In the genomic region with DNA sequence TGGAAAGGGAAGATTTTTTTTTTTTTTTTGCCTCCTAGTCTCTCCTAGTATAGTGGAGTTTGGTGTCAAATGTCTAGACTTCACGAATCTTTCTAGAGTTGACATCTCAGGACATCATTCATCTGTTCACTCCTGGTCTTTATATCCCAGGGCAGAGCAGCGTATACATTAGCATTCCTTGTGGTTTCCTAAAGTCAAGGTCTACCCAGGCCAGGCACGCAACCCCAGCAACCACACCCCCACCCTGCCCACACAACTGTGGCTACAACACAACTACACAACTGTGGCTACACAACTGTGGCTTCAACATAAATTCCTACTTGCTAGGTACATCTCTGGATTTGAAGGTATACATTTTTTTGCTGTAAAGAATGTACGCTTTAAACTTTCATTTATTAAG, we compare ENCODE assay signal across 17 mouse cellular contexts.
A peak's percentile ranks its signal among the peaks of the same experiment; 100 is the strongest.
DNase-seq lines count a peak whose midpoint lies in the region; ATAC-seq and TF ChIP-seq lines count a peak whose summit lies in the region.
"Had no signal": no experiment of that assay in that cellular context is flagged by ENCODE, and none has a peak within 500 bp of the region (broad histone marks: within the 10 kb centered on the region; RNA-seq: fewer than 3 reads in every experiment).

No protein-coding gene starts in this region.

- no peaks in the 10 kb centered on the region for H3K36me3 ChIP-seq in intestine, embryonic 14.5 days (ENCODE audit: control insufficient read depth, insufficient read depth, low read length)
- H3K36me3 ChIP-seq in intestine, embryonic 16.5 days (ENCODE audit: control insufficient read depth, insufficient read depth, low read length), result no peaks in the 10 kb centered on the region
- H3K36me3 ChIP-seq in lung, embryonic 15.5 days, result no peaks in the 10 kb centered on the region
- H3K36me3 ChIP-seq in limb, embryonic 14.5 days (ENCODE audit: control insufficient read depth, insufficient read depth, low read length), result no peaks in the 10 kb centered on the region
- H3K36me3 ChIP-seq in midbrain, embryonic 15.5 days (replicated peaks), result no peaks in the 10 kb centered on the region
- H3K36me3 ChIP-seq: embryonic facial prominence, embryonic 15.5 days; forebrain, embryonic 15.5 days; heart, embryonic 10.5 days had no signal

- no peaks in the 10 kb centered on the region for H3K27me3 ChIP-seq in intestine, embryonic 14.5 days (replicated peaks; ENCODE audit: control insufficient read depth, insufficient read depth, low read length)
- H3K27me3 ChIP-seq in intestine, embryonic 16.5 days (replicated peaks; ENCODE audit: control insufficient read depth, insufficient read depth, low read length), result no peaks in the 10 kb centered on the region
- no peaks in the 10 kb centered on the region for H3K27me3 ChIP-seq in lung, embryonic 15.5 days
- H3K27me3 ChIP-seq in limb, embryonic 14.5 days (ENCODE audit: control insufficient read depth, insufficient read depth, low read length), result no peaks in the 10 kb centered on the region
- H3K27me3 ChIP-seq in midbrain, embryonic 15.5 days (replicated peaks), result no peaks in the 10 kb centered on the region
- H3K27me3 ChIP-seq: embryonic facial prominence, embryonic 15.5 days; forebrain, embryonic 15.5 days had no signal

- WGBS in intestine, embryonic 14.5 days, result 69% methylated on average over 4 of the region's 4 CpGs
- WGBS in intestine, embryonic 16.5 days, result 72% methylated on average over 4 of the region's 4 CpGs
- 56% methylated on average over 4 of the region's 4 CpGs for WGBS in lung, embryonic 15.5 days
- WGBS in limb, embryonic 14.5 days, result 59% methylated on average over 4 of the region's 4 CpGs
- WGBS in midbrain, embryonic 15.5 days, result 86% methylated on average over 4 of the region's 4 CpGs

- H3K9ac ChIP-seq in intestine, embryonic 14.5 days (ENCODE audit: low read length), result no peak overlapping the region
- no peak overlapping the region for H3K9ac ChIP-seq in intestine, embryonic 16.5 days (ENCODE audit: low read depth, low read length)
- H3K9ac ChIP-seq in lung, embryonic 15.5 days, result no peak overlapping the region
- H3K9ac ChIP-seq in limb, embryonic 14.5 days (ENCODE audit: low read depth, low read length, severe bottlenecking), result no peak overlapping the region
- H3K9ac ChIP-seq in midbrain, embryonic 15.5 days, result no peak overlapping the region
- H3K9ac ChIP-seq: embryonic facial prominence, embryonic 15.5 days; forebrain, embryonic 15.5 days had no signal

- peak overlapping the region; percentile 71; the same call in 1 of the 2 replicates for H3K27ac ChIP-seq in intestine, embryonic 14.5 days (ENCODE audit: low read depth)
- H3K27ac ChIP-seq in intestine, embryonic 16.5 days (ENCODE audit: low read length), result no peak overlapping the region
- H3K27ac ChIP-seq in lung, embryonic 15.5 days, result 0 out of 2 replicates have a peak overlapping the region, but pooled peaks have one; percentile 43
- peak overlapping the region; percentile 55 for H3K27ac ChIP-seq in limb, embryonic 14.5 days (replicated peaks; ENCODE audit: low read depth, low read length)
- no peak overlapping the region for H3K27ac ChIP-seq in midbrain, embryonic 15.5 days
- H3K27ac ChIP-seq: embryonic facial prominence, embryonic 15.5 days; forebrain, embryonic 15.5 days; heart, embryonic 10.5 days had no signal

- H3K4me3 ChIP-seq in intestine, embryonic 14.5 days (ENCODE audit: low read depth, low read length), result no peak overlapping the region
- no peak overlapping the region for H3K4me3 ChIP-seq in intestine, embryonic 16.5 days (ENCODE audit: low read length)
- no peak overlapping the region for H3K4me3 ChIP-seq in lung, embryonic 15.5 days
- no peak overlapping the region for H3K4me3 ChIP-seq in limb, embryonic 14.5 days (replicated peaks; ENCODE audit: low read length)
- no peak overlapping the region for H3K4me3 ChIP-seq in midbrain, embryonic 15.5 days
- H3K4me3 ChIP-seq: embryonic facial prominence, embryonic 15.5 days; forebrain, embryonic 15.5 days; heart, embryonic 10.5 days had no signal

- no peak for DNase-seq in intestine, embryonic 14.5 days (ENCODE audit: low spot score)
- no peak for DNase-seq in lung, postnatal 25 days (ENCODE audit: low spot score)
- no peak for DNase-seq in limb, embryonic 14.5 days (ENCODE audit: low spot score)
- DNase-seq in thymus, adult 18-20 months, result no peak
- DNase-seq: adrenal gland, postnatal 10 days; cerebellum, adult 11 months; cerebellum, adult 8-10 months; cerebellum, postnatal 14 days; gastrocnemius, postnatal 36 days; heart, adult 18-20 months; heart, postnatal 10 days had no signal

- peaks cover 14% of the 10 kb centered on the region; the same call in 1 of the 2 replicates for H3K4me1 ChIP-seq in intestine, embryonic 14.5 days (replicated peaks; ENCODE audit: control insufficient read depth, insufficient read depth, low read length)
- H3K4me1 ChIP-seq in intestine, embryonic 16.5 days (ENCODE audit: control insufficient read depth, insufficient read depth, low read length), result no peaks in the 10 kb centered on the region
- H3K4me1 ChIP-seq in lung, embryonic 15.5 days, result peaks cover 14% of the 10 kb centered on the region
- H3K4me1 ChIP-seq in limb, embryonic 14.5 days (ENCODE audit: control insufficient read depth, insufficient read depth, low read length), result peaks cover 2% of the 10 kb centered on the region; the same call in 1 of the 2 replicates
- H3K4me1 ChIP-seq in midbrain, embryonic 15.5 days, result no peaks in the 10 kb centered on the region
- H3K4me1 ChIP-seq: embryonic facial prominence, embryonic 15.5 days; forebrain, embryonic 15.5 days; heart, embryonic 10.5 days had no signal

- no peaks in the 10 kb centered on the region for H3K9me3 ChIP-seq in intestine, embryonic 14.5 days (ENCODE audit: control insufficient read depth, low read length)
- H3K9me3 ChIP-seq in intestine, embryonic 16.5 days (ENCODE audit: control insufficient read depth, low read length), result no peaks in the 10 kb centered on the region
- H3K9me3 ChIP-seq in lung, embryonic 15.5 days, result no peaks in the 10 kb centered on the region
- no peaks in the 10 kb centered on the region for H3K9me3 ChIP-seq in limb, embryonic 14.5 days (ENCODE audit: control insufficient read depth, low read length)
- H3K9me3 ChIP-seq in midbrain, embryonic 15.5 days, result no peaks in the 10 kb centered on the region
- H3K9me3 ChIP-seq: embryonic facial prominence, embryonic 15.5 days; forebrain, embryonic 15.5 days; heart, embryonic 10.5 days had no signal

- no peak overlapping the region for H3K4me2 ChIP-seq in intestine, embryonic 14.5 days (ENCODE audit: low read length)
- no peak overlapping the region for H3K4me2 ChIP-seq in intestine, embryonic 16.5 days (ENCODE audit: low read depth, low read length)
- no peak overlapping the region for H3K4me2 ChIP-seq in lung, embryonic 15.5 days
- no peak overlapping the region for H3K4me2 ChIP-seq in limb, embryonic 14.5 days (replicated peaks; ENCODE audit: low read depth, low read length, severe bottlenecking)
- no peak overlapping the region for H3K4me2 ChIP-seq in midbrain, embryonic 15.5 days
- H3K4me2 ChIP-seq: embryonic facial prominence, embryonic 15.5 days; forebrain, embryonic 15.5 days had no signal

- ATAC-seq in intestine, embryonic 14.5 days (replicated peaks; ENCODE audit: low FRiP score, low TSS enrichment, low read depth), result no peak
- ATAC-seq in intestine, embryonic 16.5 days, result no peak
- no peak for ATAC-seq in lung, embryonic 15.5 days (ENCODE audit: borderline replicate concordance, extremely low read depth, low FRiP score, low TSS enrichment)
- ATAC-seq in limb, embryonic 14.5 days (ENCODE audit: low FRiP score, low read depth), result no peak
- ATAC-seq in midbrain, embryonic 15.5 days (replicated peaks), result no peak
- ATAC-seq: forebrain, embryonic 15.5 days had no signal

- no peak for TF ChIP-seq POLR2A in limb, embryonic 14.5 days (IDR thresholded peaks at IDR 0.05; ENCODE audit: borderline replicate concordance, extremely low read depth, insufficient read depth, insufficient read length)

Comparison
In these comparisons a context has a peak if more than half of its experiments do, and no peak if none do; other contexts are left out.
1. H3K27ac ChIP-seq: peak in intestine, embryonic 14.5 days (single experiment), lung, embryonic 15.5 days (single experiment) and limb, embryonic 14.5 days (single experiment); none in intestine, embryonic 16.5 days (single experiment) and midbrain, embryonic 15.5 days (single experiment).